Mouse (Mus musculus): Measurements from ENCODE around the gene Foxk2.
"Not testable (repeated sequence)": the region's sequence is repeated elsewhere in the genome, so short reads cannot be mapped to it uniquely, and the experiment has no call there.

The Foxk2 gene

GRCm38 (mm10) chr11:121282911-121283310, 23.1 kb downstream of the Foxk2 start:
- DNase-seq: no peak

- no peak for DNase-seq
Observed at GRCm38 (mm10) chr11:121289859-121290258, 30.1 kb downstream of the Foxk2 start.

- DNase-seq: no peak
Observed at GRCm38 (mm10) chr11:121294771-121295170, 35.0 kb downstream of the Foxk2 start.

DNA sequence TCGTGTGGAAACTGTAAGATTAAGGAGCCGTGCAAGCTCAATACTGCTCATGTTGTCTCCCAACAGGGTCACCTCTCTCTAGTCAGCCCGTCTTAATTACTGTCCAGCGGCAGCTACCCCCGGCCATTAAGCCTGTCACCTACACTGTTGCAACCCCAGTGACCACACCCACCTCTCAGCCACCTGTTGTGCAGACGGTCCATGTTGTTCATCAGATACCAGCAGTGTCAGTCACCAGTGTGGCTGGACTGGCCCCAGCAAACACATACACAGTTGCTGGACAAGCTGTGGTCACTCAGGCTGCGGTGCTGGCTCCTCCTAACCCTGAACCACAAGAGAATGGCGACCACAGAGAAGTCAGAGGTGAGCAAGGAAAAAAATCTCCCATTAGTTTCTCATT, 38.7 kb downstream of the Foxk2 start:
- DNase-seq: no peak

- no peak for DNase-seq
Observed at GRCm38 (mm10) chr11:121300265-121300664, 40.5 kb downstream of the Foxk2 start.

DNA sequence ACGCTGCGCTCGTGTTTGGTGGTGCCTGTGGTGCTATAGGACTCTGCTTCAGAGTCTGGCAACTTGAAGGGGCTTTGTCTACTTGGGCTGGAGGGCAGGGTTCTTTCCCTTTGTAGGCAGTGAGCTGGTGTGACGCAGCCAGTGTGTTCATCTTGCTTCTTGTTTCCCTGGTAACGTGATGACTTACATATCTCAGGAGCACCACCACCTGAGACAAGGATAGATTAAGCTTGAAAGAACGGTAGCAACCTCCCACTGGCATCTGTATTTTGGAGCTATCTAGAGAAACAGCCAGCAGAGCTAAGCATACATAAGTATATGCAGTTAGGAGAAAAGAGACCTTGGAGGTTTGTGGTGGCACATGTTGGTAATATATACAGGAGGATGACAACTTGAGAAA, 45.6 kb downstream of the Foxk2 start:
- peak; percentile 84 for DNase-seq

GRCm38 (mm10) chr11:121306608-121307007, 46.8 kb downstream of the Foxk2 start:
- peak; percentile 76 for DNase-seq

- not testable (repeated sequence) for DNase-seq
Observed at GRCm38 (mm10) chr11:121307712-121308111, 47.9 kb downstream of the Foxk2 start.

DNA sequence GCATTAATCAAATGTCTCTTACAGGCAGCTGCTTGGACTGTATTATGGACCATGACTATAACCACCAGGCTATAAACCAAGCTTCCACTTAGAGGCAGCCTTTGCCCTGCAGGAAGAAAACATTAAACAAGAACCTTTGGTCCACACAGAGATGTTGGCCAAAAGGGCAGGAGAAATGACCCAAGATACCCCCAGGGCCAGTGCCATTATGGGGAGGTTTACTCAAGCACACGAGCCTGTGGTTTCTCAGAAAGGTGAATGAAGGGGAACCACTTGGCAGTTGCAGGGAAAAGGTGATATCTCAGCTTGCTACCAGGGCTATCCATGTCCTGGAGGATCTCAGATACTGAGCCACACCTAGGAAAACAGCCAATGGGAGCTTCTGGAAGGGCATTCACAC, 66.2 kb downstream of the Foxk2 start:
- DNase-seq: no peak

DNA sequence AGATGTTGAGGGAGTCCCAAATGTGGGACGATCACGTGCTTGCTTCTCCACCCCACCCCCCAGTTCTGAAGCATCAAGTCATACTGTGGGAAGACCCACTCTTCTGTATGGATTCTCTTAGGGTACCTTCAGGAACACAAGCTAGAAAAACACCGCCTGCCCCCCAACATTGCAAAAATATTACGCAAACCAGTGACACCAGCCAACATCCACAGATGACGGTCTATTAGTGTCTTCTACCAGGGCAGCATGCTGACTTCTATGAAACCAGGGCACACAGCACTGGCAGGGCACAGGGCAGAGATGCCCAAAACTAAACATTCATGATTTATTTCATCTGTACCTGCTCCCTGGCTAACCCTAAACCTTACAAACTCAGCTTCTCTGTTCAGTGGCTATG, 66.9 kb downstream of the Foxk2 start:
- no peak for DNase-seq

DNA sequence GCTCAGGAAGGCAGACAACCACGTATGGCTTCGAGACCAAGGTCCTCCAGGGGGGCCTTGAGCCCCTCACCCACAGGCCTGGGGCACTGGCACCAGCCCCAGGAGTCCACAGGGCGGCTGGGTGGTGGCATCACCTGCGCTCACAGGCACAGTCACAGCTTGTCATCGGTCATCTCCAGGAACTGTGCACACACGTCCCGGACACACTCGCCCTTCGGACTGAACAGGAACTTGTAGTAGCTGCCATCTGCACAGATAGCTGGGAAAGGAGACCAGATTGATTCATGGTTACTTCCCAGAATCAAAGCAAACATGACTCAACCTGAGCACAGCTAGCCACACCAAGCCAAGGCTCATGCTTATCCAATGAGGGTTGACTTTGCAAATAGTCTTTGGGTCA, 68.4 kb downstream of the Foxk2 start:
- no peak for DNase-seq

DNA sequence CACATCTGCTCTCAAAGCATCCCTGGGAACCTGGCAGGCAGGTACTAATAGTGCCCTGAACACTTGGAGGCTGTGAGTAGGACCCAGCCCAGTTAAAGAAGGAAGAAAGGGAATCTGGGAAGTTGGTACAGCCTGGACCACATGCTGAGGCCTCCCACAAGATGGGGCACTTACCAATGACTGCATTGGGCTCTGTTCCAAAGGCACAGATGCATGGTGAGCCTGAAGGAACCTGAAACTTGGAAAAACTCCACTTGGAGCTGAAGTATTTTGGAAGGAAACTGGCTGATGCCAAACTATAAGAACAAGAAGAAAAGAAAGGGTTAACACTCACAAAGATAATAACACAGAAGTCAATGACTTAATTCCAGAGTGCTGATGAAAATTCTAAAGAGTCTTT, 68.8 kb downstream of the Foxk2 start:
- no peak for DNase-seq

DNA sequence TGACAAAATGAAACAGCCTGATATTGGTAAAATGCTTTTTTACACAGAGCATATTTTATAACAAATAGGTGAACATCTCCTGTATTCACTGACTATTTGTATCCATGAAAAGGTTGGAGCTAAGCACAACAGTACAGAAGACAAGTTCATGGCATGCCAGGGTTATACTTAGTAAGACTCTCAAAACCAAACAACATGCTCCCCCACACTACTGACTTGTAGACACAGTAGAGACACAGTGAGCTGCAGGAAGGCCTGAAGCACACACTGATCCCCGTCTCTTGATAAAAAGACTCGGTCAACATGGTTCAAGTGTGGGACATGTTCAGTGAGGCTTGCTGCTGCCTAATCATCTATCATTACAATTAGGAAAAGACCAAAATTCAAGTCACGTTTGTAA, 71.9 kb downstream of the Foxk2 start:
- DNase-seq: no peak

GRCm38 (mm10) chr11:121339647-121340046, 79.9 kb downstream of the Foxk2 start:
- no peak for DNase-seq

- no peak for DNase-seq
Observed at GRCm38 (mm10) chr11:121340287-121340686, 80.5 kb downstream of the Foxk2 start.

DNA sequence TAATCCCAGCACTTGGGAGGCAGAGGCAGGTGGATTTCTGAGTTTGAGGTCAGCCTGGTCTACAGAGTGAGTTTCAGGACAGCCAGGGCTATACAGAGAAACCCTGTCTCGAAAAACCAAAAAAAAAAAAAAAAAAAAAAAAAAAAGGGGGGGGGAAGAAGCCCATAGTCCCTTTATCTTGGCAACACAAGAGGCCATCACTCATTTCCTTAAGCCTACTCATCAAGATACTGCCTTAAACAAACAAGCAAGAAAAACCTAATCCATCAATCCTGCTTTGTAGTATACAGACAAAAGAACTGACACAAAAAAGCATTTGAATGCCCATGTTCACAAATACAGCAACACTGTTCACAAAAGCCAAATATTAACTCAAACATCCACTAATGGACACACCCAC, 82.6 kb downstream of the Foxk2 start:
- DNase-seq: not testable (repeated sequence)

GRCm38 (mm10) chr11:121347036-121347435, 87.2 kb downstream of the Foxk2 start:
- no peak for DNase-seq

GRCm38 (mm10) chr11:121348166-121348565, 88.4 kb downstream of the Foxk2 start:
- DNase-seq: no peak

DNA sequence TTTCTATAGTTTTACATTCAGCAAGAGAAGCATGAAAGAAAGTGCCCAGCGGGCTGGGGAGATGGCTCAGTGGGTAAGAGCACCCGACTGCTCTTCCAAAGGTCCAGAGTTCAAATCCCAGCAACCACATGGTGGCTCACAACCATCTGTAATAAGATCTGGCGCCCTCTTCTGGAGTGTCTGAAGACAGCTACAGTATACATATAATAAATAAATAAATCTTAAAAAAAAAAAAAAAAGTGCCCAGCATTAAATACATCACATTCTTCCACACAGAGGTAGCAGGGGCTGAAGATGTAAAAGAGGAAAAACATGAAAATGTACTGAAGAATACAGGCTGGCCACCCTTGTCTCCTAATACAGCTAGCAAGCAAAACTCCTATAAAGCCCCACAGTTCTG, 88.9 kb downstream of the Foxk2 start:
- not testable (repeated sequence) for DNase-seq

GRCm38 (mm10) chr11:121353326-121354090, 93.7 kb downstream of the Foxk2 start:
- DNase-seq: no peak

DNA sequence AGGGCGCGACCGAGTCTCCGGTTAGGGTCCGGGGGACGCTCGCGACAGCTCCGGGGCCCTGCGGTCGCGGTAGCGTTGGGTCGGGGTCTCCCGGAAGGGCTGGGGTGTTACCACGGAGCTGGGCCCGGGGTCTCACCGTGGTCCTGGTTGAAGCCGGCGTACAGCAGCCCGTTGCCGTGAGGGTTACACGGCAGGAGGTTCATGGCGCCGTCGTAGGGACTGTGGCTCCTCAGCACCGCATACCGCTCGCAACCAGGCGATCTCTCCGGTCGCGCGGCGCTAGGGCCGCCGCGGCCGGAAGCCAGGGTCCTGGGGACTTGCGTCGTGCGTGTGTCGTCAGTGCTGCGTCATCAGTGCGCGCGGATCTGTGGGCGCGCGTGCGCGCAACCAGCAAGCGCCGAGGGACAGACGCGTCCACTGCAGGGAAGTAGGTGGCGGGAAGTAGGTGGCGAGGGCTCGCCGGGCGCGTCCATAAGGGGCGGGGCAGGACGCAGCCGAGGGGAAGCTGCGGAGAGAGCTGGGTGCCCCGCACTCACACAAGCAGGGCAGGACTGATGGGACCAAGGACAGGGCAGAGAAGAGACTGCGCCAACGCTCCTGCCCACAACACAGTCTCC, 94.4 kb downstream of the Foxk2 start, which contains the start of gene Wdr45b:
Gene Wdr45b (minus strand): TSS at position 355 of the 617 bp plus-strand sequence.
- peak; percentile 98 for DNase-seq
